ENCODE assay signal across 8 mouse cellular contexts in the genomic region with DNA sequence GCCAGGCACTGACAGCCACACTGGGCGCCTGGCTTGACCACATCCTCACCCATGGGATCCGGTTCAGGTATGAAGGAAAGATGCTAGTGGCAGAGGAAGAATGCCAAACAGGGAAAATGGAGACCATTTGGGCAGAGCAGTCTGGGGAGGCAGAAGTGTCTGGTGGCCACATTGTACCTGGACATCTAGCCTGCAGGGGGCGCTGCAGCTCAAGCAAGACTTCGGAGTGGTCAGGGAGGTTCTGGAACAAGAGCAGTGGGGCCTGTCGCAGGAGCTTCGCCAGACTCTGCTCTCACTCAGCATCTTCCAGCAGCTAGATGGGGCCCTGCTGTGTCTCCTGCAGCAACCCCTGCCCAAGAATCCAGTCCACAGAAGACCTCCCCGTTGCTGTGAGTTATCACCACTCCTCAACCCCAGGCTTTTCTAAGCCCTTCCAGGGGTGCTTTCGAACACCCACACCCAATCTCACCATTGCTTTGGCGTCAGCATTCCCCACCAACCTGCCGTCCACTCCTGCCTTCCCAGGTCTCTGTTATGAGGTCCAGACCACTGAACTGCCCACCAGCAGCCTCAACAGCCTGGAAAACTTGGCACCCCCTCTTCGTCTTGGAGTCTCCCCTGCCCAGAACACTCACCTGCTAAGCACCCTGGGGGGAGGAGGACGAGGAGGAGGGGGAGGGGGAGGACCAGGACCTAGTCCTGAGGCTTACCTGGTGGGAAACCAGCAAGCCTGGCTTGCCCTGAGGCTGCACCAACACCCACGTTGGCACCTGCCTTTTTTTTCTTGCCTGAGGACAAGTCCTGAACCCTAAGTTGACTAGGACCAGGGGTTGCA. TPM values are rescaled to one million over a fixed set of nuclear protein-coding genes. Genes with fewer than 3 reads are reported as not detected.
A peak's percentile ranks its signal among the peaks of the same experiment; 100 is the strongest.
DNase-seq lines count a peak whose midpoint lies in the region; ATAC-seq and TF ChIP-seq lines count a peak whose summit lies in the region.

No protein-coding gene starts in this region.

- peaks cover 31% of the 10 kb centered on the region for H3K4me1 ChIP-seq in forebrain, embryonic 12.5 days
- H3K4me1 ChIP-seq in hindbrain, embryonic 11.5 days (replicated peaks; ENCODE audit: control insufficient read depth, insufficient read depth, low read length), result peaks cover 11% of the 10 kb centered on the region; the same call in 1 of the 2 replicates
- peaks cover 62% of the 10 kb centered on the region for H3K4me1 ChIP-seq in megakaryocyte, embryonic 14.5 days
- H3K4me1 ChIP-seq in spleen, adult 2 months (ENCODE audit: control insufficient read depth, insufficient read depth, insufficient read length), result peaks cover 7% of the 10 kb centered on the region; the same call in 1 of the 2 replicates

- intact Hi-C loops in heart, postnatal 25 days (cut with DNase I), result loop anchor here (5.0 kb wide), 1 partner anchor 160 kb away; no protein-coding TSS in a partner anchor

- TF ChIP-seq POLR2A in spleen, adult 2 months (IDR thresholded peaks at IDR 0.05; ENCODE audit: low read depth, low read length), result no peak

- H3K27me3 ChIP-seq in forebrain, embryonic 12.5 days, result peaks cover 8% of the 10 kb centered on the region
- no peaks in the 10 kb centered on the region for H3K27me3 ChIP-seq in hindbrain, embryonic 11.5 days (ENCODE audit: control insufficient read depth, insufficient read depth, low read length)
- H3K27me3 ChIP-seq in megakaryocyte, embryonic 14.5 days (replicated peaks), result no peaks in the 10 kb centered on the region
- no peaks in the 10 kb centered on the region for H3K27me3 ChIP-seq in spleen, adult 2 months (ENCODE audit: control insufficient read depth, insufficient read depth, low read length)

- peak overlapping the region; percentile 90 for H3K4me2 ChIP-seq in forebrain, embryonic 12.5 days
- peak overlapping the region; percentile 87 for H3K4me2 ChIP-seq in hindbrain, embryonic 11.5 days (replicated peaks; ENCODE audit: low read depth, low read length)

- no peaks in the 10 kb centered on the region for H3K9me3 ChIP-seq in forebrain, embryonic 12.5 days
- no peaks in the 10 kb centered on the region for H3K9me3 ChIP-seq in hindbrain, embryonic 11.5 days (ENCODE audit: control insufficient read depth, low read length)
- H3K9me3 ChIP-seq in megakaryocyte, embryonic 14.5 days, result no peaks in the 10 kb centered on the region

- ATAC-seq in forebrain, embryonic 12.5 days (ENCODE audit: low FRiP score), result peak; percentile 51; the same call in 1 of the 2 replicates
- ATAC-seq in hindbrain, embryonic 11.5 days (ENCODE audit: low FRiP score), result peak; percentile 42

- 0 out of 2 replicates have a peak overlapping the region, but pooled peaks have one; percentile 78 for H3K27ac ChIP-seq in forebrain, embryonic 12.5 days
- no peak overlapping the region for H3K27ac ChIP-seq in hindbrain, embryonic 11.5 days (ENCODE audit: low read depth, low read length)
- H3K27ac ChIP-seq in spleen, adult 2 months (ENCODE audit: insufficient read depth, low read length), result no peak overlapping the region

- H3K36me3 ChIP-seq in forebrain, embryonic 12.5 days (replicated peaks), result peaks cover 5% of the 10 kb centered on the region; the same call in 1 of the 2 replicates
- no peaks in the 10 kb centered on the region for H3K36me3 ChIP-seq in hindbrain, embryonic 11.5 days (ENCODE audit: control insufficient read depth, insufficient read depth, low read length)
- H3K36me3 ChIP-seq in megakaryocyte, embryonic 14.5 days (replicated peaks; ENCODE audit: low read length), result peaks cover 63% of the 10 kb centered on the region
- H3K36me3 ChIP-seq in spleen, adult 2 months (ENCODE audit: control insufficient read depth, insufficient read depth, low read length), result no peaks in the 10 kb centered on the region; the same call in 1 of the 2 replicates

- DNase-seq in heart, adult 11 months, result peak; percentile 96
- DNase-seq in heart, postnatal 25 days (ENCODE audit: low spot score), result no peak
- DNase-seq in c-Kit-positive CD71-negative TER-119-negative erythroid progenitor cells, embryonic 14.5 days (ENCODE audit: low read depth), result peak; percentile 82
- DNase-seq in hindbrain, embryonic 11.5 days (ENCODE audit: low spot score), result peak; percentile 89
- peak; percentile 40 to 55 for DNase-seq in layer of hippocampus, postnatal 36 days
- peak in 1 of 2 experiments; percentile 74 for DNase-seq in spleen, adult 2 months (ENCODE audit: low read depth in 1 of 2, low spot score in 2 of 2)

- peak overlapping the region; percentile 89; the same call in 1 of the 2 replicates for H3K9ac ChIP-seq in forebrain, embryonic 12.5 days
- no peak overlapping the region for H3K9ac ChIP-seq in hindbrain, embryonic 11.5 days (ENCODE audit: low read depth, low read length)

- WGBS in forebrain, embryonic 12.5 days, result 35% methylated on average over 13 of the region's 13 CpGs
- 33% methylated on average over 13 of the region's 13 CpGs for WGBS in hindbrain, embryonic 11.5 days
- WGBS in spleen, adult 2 months, result 50% methylated on average over 13 of the region's 13 CpGs

- peak; percentile 76; the same call in 1 of the 2 replicates for TF ChIP-seq CTCF in spleen, adult 2 months (IDR thresholded peaks at IDR 0.05; ENCODE audit: extremely low read depth, insufficient read depth, insufficient read length, insufficient replicate concordance)

- H3K4me3 ChIP-seq in forebrain, embryonic 12.5 days (replicated peaks), result peak overlapping the region; percentile 91
- H3K4me3 ChIP-seq in hindbrain, embryonic 11.5 days (ENCODE audit: low read depth, low read length), result peak overlapping the region; percentile 94; the same call in 1 of the 2 replicates
- H3K4me3 ChIP-seq in megakaryocyte, embryonic 14.5 days (replicated peaks), result peak overlapping the region; percentile 100
- no peak overlapping the region for H3K4me3 ChIP-seq in spleen, adult 2 months (ENCODE audit: extremely low read depth, insufficient read depth, insufficient read length)

RNA-seq across cellular contexts. Expression of a gene that starts 1.1 kb away (rescaled TPM):
- 100 to 1,000 TPM; 127 to 151 TPM for total RNA-seq in heart, postnatal 25 days (2021)
- polyA plus RNA-seq in forebrain, embryonic 12.5 days (2016; fragmentation: Nextera tagmentation; extraction: Ambion mirVana), result 117 TPM in 2 replicates
- polyA plus RNA-seq in hindbrain, embryonic 11.5 days (2014; fragmentation: Nextera tagmentation; extraction: Ambion mirVana), result 127 TPM in 2 replicates
- 10 to 100 TPM; 64.4 to 69.9 TPM for total RNA-seq in layer of hippocampus, postnatal 36 days (2021)
- 9.6 and 78.7 TPM in 2 replicates for polyA plus RNA-seq in megakaryocyte, embryonic 14.5 days (2012; ENCODE audit: insufficient read depth, low replicate concordance)
- polyA plus RNA-seq in spleen, adult 2 months (2012; rRNA removed), result 35.0 and 39.7 TPM in 2 replicates

RNA-seq across cellular contexts. Expression of a gene that starts 6.4 kb away (rescaled TPM):
- total RNA-seq in heart, postnatal 25 days (2021), result 1 to 10 TPM in 1 of 2 experiments, under 1 TPM in 1; 0.99 to 1.6 TPM
- 3.4 and 3.7 TPM in 2 replicates for polyA plus RNA-seq in forebrain, embryonic 12.5 days (2016; fragmentation: Nextera tagmentation; extraction: Ambion mirVana)
- polyA plus RNA-seq in hindbrain, embryonic 11.5 days (2014; fragmentation: Nextera tagmentation; extraction: Ambion mirVana), result 1.9 TPM in 2 replicates
- 1 to 10 TPM; 5.8 to 7.0 TPM for total RNA-seq in layer of hippocampus, postnatal 36 days (2021)
- polyA plus RNA-seq in megakaryocyte, embryonic 14.5 days (2012; ENCODE audit: insufficient read depth, low replicate concordance), result 0.99 and 2.7 TPM in 2 replicates
- 6.1 and 6.5 TPM in 2 replicates for polyA plus RNA-seq in spleen, adult 2 months (2012; rRNA removed)

RNA-seq across cellular contexts. Expression of a gene that starts 6.4 kb away (rescaled TPM):
- total RNA-seq in heart, postnatal 25 days (2021), result 1 to 10 TPM; 1.4 to 1.7 TPM
- 2.6 and 3.4 TPM in 2 replicates for polyA plus RNA-seq in forebrain, embryonic 12.5 days (2016; fragmentation: Nextera tagmentation; extraction: Ambion mirVana)
- polyA plus RNA-seq in hindbrain, embryonic 11.5 days (2014; fragmentation: Nextera tagmentation; extraction: Ambion mirVana), result 0.91 and 1.0 TPM in 2 replicates
- total RNA-seq in layer of hippocampus, postnatal 36 days (2021), result 1 to 10 TPM; 8.0 to 8.2 TPM
- 1.8 and 2.0 TPM in 2 replicates for polyA plus RNA-seq in megakaryocyte, embryonic 14.5 days (2012; ENCODE audit: insufficient read depth, low replicate concordance)
- 12.3 and 17.0 TPM in 2 replicates for polyA plus RNA-seq in spleen, adult 2 months (2012; rRNA removed)

RNA-seq across cellular contexts. Expression of a gene that starts 7.5 kb away (rescaled TPM):
- 1 to 10 TPM; 8.4 to 9.0 TPM for total RNA-seq in heart, postnatal 25 days (2021)
- polyA plus RNA-seq in forebrain, embryonic 12.5 days (2016; fragmentation: Nextera tagmentation; extraction: Ambion mirVana), result 37.4 and 38.6 TPM in 2 replicates
- polyA plus RNA-seq in hindbrain, embryonic 11.5 days (2014; fragmentation: Nextera tagmentation; extraction: Ambion mirVana), result 17.1 and 20.2 TPM in 2 replicates
- 10 to 100 TPM; 28.0 to 28.9 TPM for total RNA-seq in layer of hippocampus, postnatal 36 days (2021)
- 76.1 and 165 TPM in 2 replicates for polyA plus RNA-seq in megakaryocyte, embryonic 14.5 days (2012; ENCODE audit: insufficient read depth, low replicate concordance)
- 54.5 and 67.2 TPM in 2 replicates for polyA plus RNA-seq in spleen, adult 2 months (2012; rRNA removed)

RNA-seq across cellular contexts. Expression of a gene that starts 13.6 kb away (rescaled TPM):
- 10 to 100 TPM; 72.5 to 74.0 TPM for total RNA-seq in heart, postnatal 25 days (2021)
- polyA plus RNA-seq in forebrain, embryonic 12.5 days (2016; fragmentation: Nextera tagmentation; extraction: Ambion mirVana), result 202 and 219 TPM in 2 replicates
- polyA plus RNA-seq in hindbrain, embryonic 11.5 days (2014; fragmentation: Nextera tagmentation; extraction: Ambion mirVana), result 160 and 179 TPM in 2 replicates
- total RNA-seq in layer of hippocampus, postnatal 36 days (2021), result 10 to 100 TPM; 58.2 to 61.4 TPM
- 86.6 and 121 TPM in 2 replicates for polyA plus RNA-seq in megakaryocyte, embryonic 14.5 days (2012; ENCODE audit: insufficient read depth, low replicate concordance)
- 83.4 and 95.3 TPM in 2 replicates for polyA plus RNA-seq in spleen, adult 2 months (2012; rRNA removed)
